Mouse (Mus musculus): ENCODE data around the gene Atxn2.

GRCm38 (mm10) chr5:121765020-121765419 is 53.9 kb downstream of the Atxn2 start:
- TF ChIP-seq CTCF (IDR thresholded peaks at IDR 0.05; ENCODE audit: low read depth, low read length) (no peak), POLR2A (IDR thresholded peaks at IDR 0.05; ENCODE audit: borderline replicate concordance, low read depth, low read length) (no peak)
